Mouse (Mus musculus) ovary, postnatal 14 days (tissue): Measurements from ENCODE around the gene Tnfrsf9.
"Not testable (repeated sequence)": the region's sequence is repeated elsewhere in the genome, so short reads cannot be mapped to it uniquely, and the experiment has no call there.

ENCODE experiments used
- DNase-seq: peaks from one replicate; pipeline ENCODE4 v3.0.0; 2022; ENCODE audit warnings: low spot score

Gene Tnfrsf9

GRCm38 (mm10) chr4:150894718-150895501, 19.5 kb upstream of the Tnfrsf9 start:
- DNase-seq: no peak

- DNase-seq: no peak
Measured at GRCm38 (mm10) chr4:150896896-150897624, 17.3 kb upstream of the Tnfrsf9 start.

GRCm38 (mm10) chr4:150898716-150899365, 15.5 kb upstream of the Tnfrsf9 start:
- DNase-seq: peak; percentile 67

- DNase-seq: no peak
Measured at GRCm38 (mm10) chr4:150900486-150900885, 13.9 kb upstream of the Tnfrsf9 start.

GRCm38 (mm10) chr4:150901651-150902050, 12.7 kb upstream of the Tnfrsf9 start:
- peak; percentile 73 for DNase-seq

GRCm38 (mm10) chr4:150902062-150902461, 12.3 kb upstream of the Tnfrsf9 start:
- no peak for DNase-seq

GRCm38 (mm10) chr4:150903091-150903742, 11.1 kb upstream of the Tnfrsf9 start:
- DNase-seq: no peak

GRCm38 (mm10) chr4:150907099-150907498, 7.3 kb upstream of the Tnfrsf9 start:
- no peak for DNase-seq

GRCm38 (mm10) chr4:150908512-150908911, 5.8 kb upstream of the Tnfrsf9 start:
- DNase-seq: not testable (repeated sequence)

- peak; percentile 98 for DNase-seq
Measured at GRCm38 (mm10) chr4:150909451-150910156, 4.8 kb upstream of the Tnfrsf9 start.

GRCm38 (mm10) chr4:150910164-150910951, 4.0 kb upstream of the Tnfrsf9 start:
- no peak for DNase-seq

- DNase-seq: no peak
Measured at GRCm38 (mm10) chr4:150913743-150914142, 619 bp upstream of the Tnfrsf9 start.

GRCm38 (mm10) chr4:150915181-150915906, 982 bp downstream of the Tnfrsf9 start:
- no peak for DNase-seq

GRCm38 (mm10) chr4:150917336-150918027, 3.1 kb downstream of the Tnfrsf9 start:
- DNase-seq: no peak

- DNase-seq: no peak
Measured at GRCm38 (mm10) chr4:150921206-150921605, 6.8 kb downstream of the Tnfrsf9 start.

GRCm38 (mm10) chr4:150924308-150924707, 9.9 kb downstream of the Tnfrsf9 start:
- no peak for DNase-seq

GRCm38 (mm10) chr4:150924936-150925335, 10.6 kb downstream of the Tnfrsf9 start:
- no peak for DNase-seq

- DNase-seq: no peak
Measured at GRCm38 (mm10) chr4:150925923-150926322, 11.6 kb downstream of the Tnfrsf9 start.

GRCm38 (mm10) chr4:150926924-150927705, 12.8 kb downstream of the Tnfrsf9 start:
- no peak for DNase-seq
